31 mouse cellular contexts compared by ENCODE assay signal in the genomic region with DNA sequence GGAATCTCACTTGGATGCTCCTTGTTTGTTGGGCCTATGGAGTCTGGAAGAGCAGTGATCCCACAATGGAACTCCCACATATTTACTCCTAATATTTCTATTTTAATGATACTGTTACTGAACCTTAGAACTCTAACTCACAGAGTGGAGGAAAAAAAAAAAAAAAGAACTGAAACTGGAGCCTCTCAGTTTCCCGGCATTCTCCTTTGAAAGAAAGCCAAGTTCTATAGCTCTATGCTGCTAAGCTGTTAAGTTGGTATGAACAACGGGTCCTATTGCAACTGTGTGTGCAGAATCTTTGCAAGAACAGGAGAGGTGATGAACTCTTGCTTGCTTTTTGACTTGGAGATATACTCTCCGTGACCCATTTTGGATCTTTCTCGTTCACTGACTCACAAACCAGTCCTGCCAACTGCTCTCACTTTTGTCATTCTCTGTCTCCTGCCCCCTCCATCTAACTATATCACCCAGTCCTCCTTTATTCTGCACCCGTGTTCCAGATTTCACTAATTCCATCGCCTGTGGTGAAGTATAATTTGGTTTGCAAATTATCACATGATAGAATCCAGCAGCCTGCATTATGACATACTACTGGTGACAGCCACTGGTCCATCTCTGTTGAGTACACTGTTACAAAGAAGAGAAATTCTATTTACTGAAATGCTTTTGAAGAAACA.
DNase-seq lines count a peak whose midpoint lies in the region; ATAC-seq and TF ChIP-seq lines count a peak whose summit lies in the region.
"Had no signal": no experiment of that assay in that cellular context is flagged by ENCODE, and none has a peak within 500 bp of the region (broad histone marks: within the 10 kb centered on the region; RNA-seq: fewer than 3 reads in every experiment).

No protein-coding gene starts in this region.

- H3K27me3 ChIP-seq in CH12.LX (replicated peaks), result no peaks in the 10 kb centered on the region
- H3K27me3 ChIP-seq in splenic B cell, adult 2 months (ENCODE audit: control insufficient read depth, insufficient read depth, low read length, poor library complexity, severe bottlenecking), result no peaks in the 10 kb centered on the region
- no peaks in the 10 kb centered on the region for H3K27me3 ChIP-seq in hindbrain, embryonic 13.5 days
- H3K27me3 ChIP-seq: embryonic facial prominence, embryonic 13.5 days; forebrain, embryonic 12.5 days; forebrain, embryonic 15.5 days; heart, embryonic 12.5 days; heart, embryonic 15.5 days; hindbrain, embryonic 12.5 days; intestine, embryonic 15.5 days; Patski had no signal

- peaks cover 10 to 25% of the 10 kb centered on the region in 2 experiments for H3K4me1 ChIP-seq in CH12.LX (ENCODE audit: control insufficient read depth in 1 of 2, insufficient read depth in 2 of 2)
- H3K4me1 ChIP-seq in hindbrain, embryonic 13.5 days (replicated peaks), result no peaks in the 10 kb centered on the region
- H3K4me1 ChIP-seq: embryonic facial prominence, embryonic 10.5 days; embryonic facial prominence, embryonic 13.5 days; forebrain, embryonic 12.5 days; heart, embryonic 12.5 days; hindbrain, embryonic 12.5 days; intestine, embryonic 15.5 days had no signal

- no peaks in the 10 kb centered on the region for H3K36me3 ChIP-seq in CH12.LX (replicated peaks in 1 of 2; ENCODE audit: control insufficient read depth in 1 of 2, insufficient read depth in 1 of 2, low read length in 1 of 2)
- H3K36me3 ChIP-seq in splenic B cell, adult 2 months (ENCODE audit: control insufficient read depth, insufficient read depth, low read length, poor library complexity, severe bottlenecking), result no peaks in the 10 kb centered on the region
- H3K36me3 ChIP-seq in hindbrain, embryonic 13.5 days, result no peaks in the 10 kb centered on the region
- H3K36me3 ChIP-seq: embryonic facial prominence, embryonic 10.5 days; embryonic facial prominence, embryonic 13.5 days; forebrain, embryonic 12.5 days; forebrain, embryonic 15.5 days; heart, embryonic 12.5 days; heart, embryonic 15.5 days; hindbrain, embryonic 12.5 days; intestine, embryonic 15.5 days had no signal

- H3K9me3 ChIP-seq in CH12.LX (replicated peaks; ENCODE audit: low read length), result no peaks in the 10 kb centered on the region
- H3K9me3 ChIP-seq in hindbrain, embryonic 13.5 days, result no peaks in the 10 kb centered on the region
- H3K9me3 ChIP-seq: embryonic facial prominence, embryonic 10.5 days; embryonic facial prominence, embryonic 13.5 days; forebrain, embryonic 12.5 days; forebrain, embryonic 15.5 days; heart, embryonic 12.5 days; heart, embryonic 15.5 days; hindbrain, embryonic 12.5 days; intestine, embryonic 15.5 days had no signal

- H3K79me2 ChIP-seq in CH12.LX (replicated peaks; ENCODE audit: control insufficient read depth, extremely low read depth, insufficient read depth, poor library complexity, severe bottlenecking), result no peaks in the 10 kb centered on the region

- ATAC-seq in megakaryocyte, adult 5-6 weeks (ENCODE audit: poor library complexity, severe bottlenecking), result peak; percentile 77
- no peak for ATAC-seq in hindbrain, embryonic 13.5 days (ENCODE audit: low FRiP score)
- ATAC-seq: CD4-positive, CD25-positive, alpha-beta regulatory T cell, adult 4 months; forebrain, embryonic 15.5 days; hindbrain, embryonic 16.5 days; intestine, embryonic 15.5 days; Patski had no signal

- 78% methylated on average over 6 of the region's 6 CpGs for WGBS in hindbrain, embryonic 13.5 days

- H3K9ac ChIP-seq in CH12.LX (ENCODE audit: insufficient read depth, low read depth), result no peak overlapping the region
- H3K9ac ChIP-seq in hindbrain, embryonic 13.5 days, result no peak overlapping the region
- H3K9ac ChIP-seq: embryonic facial prominence, embryonic 13.5 days; forebrain, embryonic 12.5 days; forebrain, embryonic 15.5 days; heart, embryonic 12.5 days; heart, embryonic 15.5 days; hindbrain, embryonic 12.5 days; intestine, embryonic 15.5 days had no signal

- H3K4me2 ChIP-seq in CH12.LX (ENCODE audit: insufficient read depth, low read depth, poor library complexity, severe bottlenecking), result peak overlapping the region; percentile 62
- H3K4me2 ChIP-seq in hindbrain, embryonic 13.5 days, result no peak overlapping the region
- H3K4me2 ChIP-seq: embryonic facial prominence, embryonic 13.5 days; forebrain, embryonic 12.5 days; forebrain, embryonic 15.5 days; heart, embryonic 12.5 days; heart, embryonic 15.5 days; hindbrain, embryonic 12.5 days; intestine, embryonic 15.5 days had no signal

- dilution Hi-C loops in CH12.LX (cut with MboI; ENCODE audit: extremely low pct_ligation_motif_present, extremely low pct_unique_long_range_greater_than_20kb, low sequenced_read_pairs), result no loop called here

- peak overlapping the region; percentile 49 for H3K27ac ChIP-seq in CH12.LX (ENCODE audit: insufficient read depth, low read depth)
- H3K27ac ChIP-seq in hindbrain, embryonic 13.5 days, result no peak overlapping the region
- H3K27ac ChIP-seq: embryonic facial prominence, embryonic 10.5 days; embryonic facial prominence, embryonic 13.5 days; forebrain, embryonic 12.5 days; forebrain, embryonic 15.5 days; gastrocnemius, adult 2 months; heart, embryonic 15.5 days; hindbrain, embryonic 12.5 days; intestine, embryonic 15.5 days had no signal

- in situ Hi-C loops in CH12.LX (cut with MboI; ENCODE audit: low pct_ligation_motif_present, low pct_unique_long_range_greater_than_20kb, low sequenced_read_pairs), result no loop called here

- no peak; the same call in 1 of the 2 replicates for TF ChIP-seq RAD21 in CH12.LX (IDR thresholded peaks at IDR 0.05; ENCODE audit: low read depth, low read length)

- TF ChIP-seq POLR2A in CH12.LX (IDR thresholded peaks at IDR 0.05; ENCODE audit: low read depth, low read length), result 0 out of 2 replicates have a peak, but pooled peaks have one; percentile 22

- no peak for TF ChIP-seq CTCF in CH12.LX (conservative IDR thresholded peaks at IDR 0.05 in 1 of 2, IDR thresholded peaks at IDR 0.05 in 1 of 2; ENCODE audit: low read depth in 2 of 2, low read length in 2 of 2)

- peak overlapping the region in 1 of 3 experiments; percentile 13 for H3K4me3 ChIP-seq in CH12.LX (replicated peaks in 1 of 3; ENCODE audit: low read depth in 2 of 3, low read length in 2 of 3, poor library complexity in 1 of 3)
- H3K4me3 ChIP-seq in hindbrain, embryonic 13.5 days, result no peak overlapping the region
- H3K4me3 ChIP-seq: embryonic facial prominence, embryonic 10.5 days; embryonic facial prominence, embryonic 13.5 days; erythroblast, embryonic 14.5 days; forebrain, embryonic 12.5 days; forebrain, embryonic 15.5 days; gastrocnemius, adult 2 months; heart, embryonic 12.5 days; heart, embryonic 15.5 days; hindbrain, embryonic 12.5 days; intestine, embryonic 15.5 days had no signal

- TF ChIP-seq EP300 in CH12.LX (IDR thresholded peaks at IDR 0.05; ENCODE audit: low read length), result peak; percentile 76

- DNase-seq in CH12.LX (ENCODE audit: extremely low read depth), result peak; percentile 90
- peak; percentile 18 for DNase-seq in Muller cell, postnatal 12 days (ENCODE audit: inconsistent ontology term)
- peak; percentile 27 for DNase-seq in splenic B cell, adult 2 months (ENCODE audit: low read depth, low spot score)
- no peak for DNase-seq in heart, postnatal 4 days
- no peak for DNase-seq in gastrocnemius, postnatal 25 days
- DNase-seq: adrenal gland, postnatal 10 days; adrenal gland, postnatal 36 days; cerebellum, adult 11 months; cerebellum, adult 2 months; cerebellum, adult 9-11 months; cerebellum, postnatal 25 days; gastrocnemius, adult 2 months; gastrocnemius, postnatal 14 days; heart, adult 11 months; heart, postnatal 10 days; heart, postnatal 36 days; kidney, adult 11 months had no signal

TF ChIP-seq in CH12.LX, 34 proteins besides CTCF, POLR2A, EP300 and RAD21:
- TF ChIP-seq TBP (conservative IDR thresholded peaks at IDR 0.05; ENCODE audit: low read depth, low read length), result peak; percentile 57; the same call in 1 of the 2 replicates
- TF ChIP-seq ETS1 (conservative IDR thresholded peaks at IDR 0.05; ENCODE audit: low read depth, low read length), result peak; percentile 70
- peak; percentile 95 for TF ChIP-seq ZNF384 (IDR thresholded peaks at IDR 0.05; ENCODE audit: low read depth, low read length)
- peak; percentile 46; the same call in 1 of the 2 replicates for TF ChIP-seq MAX (IDR thresholded peaks at IDR 0.05; ENCODE audit: low read length)
- no peak for TF ChIP-seq MAZ (IDR thresholded peaks at IDR 0.05; ENCODE audit: low read depth, low read length)
- TF ChIP-seq JUN (IDR thresholded peaks at IDR 0.05; ENCODE audit: insufficient read depth, low read depth, low read length), result no peak; the same call in 1 of the 2 replicates
- TF ChIP-seq ELF1 (IDR thresholded peaks at IDR 0.05; ENCODE audit: low read depth, low read length), result no peak
- TF ChIP-seq ZC3H11A (IDR thresholded peaks at IDR 0.05; ENCODE audit: low read depth, low read length), result no peak
- no peak for TF ChIP-seq UBTF (IDR thresholded peaks at IDR 0.05; ENCODE audit: low read depth, low read length)
- peak; percentile 49; the same call in 1 of the 2 replicates for TF ChIP-seq MEF2A (IDR thresholded peaks at IDR 0.05; ENCODE audit: borderline replicate concordance, low read depth, low read length)
- TF ChIP-seq SMC3 (IDR thresholded peaks at IDR 0.05; ENCODE audit: low read depth, low read length), result no peak
- TF ChIP-seq JUND (conservative IDR thresholded peaks at IDR 0.05; ENCODE audit: low read depth, low read length), result peak; percentile 47
- no peak for TF ChIP-seq USF2 (conservative IDR thresholded peaks at IDR 0.05; ENCODE audit: low read depth, low read length)
- peak; percentile 38; the same call in 1 of the 2 replicates for TF ChIP-seq TCF12 (IDR thresholded peaks at IDR 0.05; ENCODE audit: low read depth, low read length)
- 0 out of 2 replicates have a peak, but pooled peaks have one; percentile 51 for TF ChIP-seq MAFK (IDR thresholded peaks at IDR 0.05; ENCODE audit: insufficient replicate concordance, low read length)
- peak; percentile 86 for TF ChIP-seq BHLHE40 (IDR thresholded peaks at IDR 0.05; ENCODE audit: low read depth, low read length)
- peak; percentile 60; the same call in 1 of the 2 replicates for TF ChIP-seq CHD2 (IDR thresholded peaks at IDR 0.05; ENCODE audit: low read length)
- TF ChIP-seq IRF4 (IDR thresholded peaks at IDR 0.05; ENCODE audit: low read depth, low read length), result peak; percentile 80
- TF ChIP-seq RCOR1 (conservative IDR thresholded peaks at IDR 0.05; ENCODE audit: low read depth, low read length), result no peak
- TF ChIP-seq GABPA (IDR thresholded peaks at IDR 0.05; ENCODE audit: insufficient replicate concordance, low read depth, low read length), result no peak

Comparison
In these comparisons a context has a peak if more than half of its experiments do, and no peak if none do; other contexts are left out.
1. DNase-seq: peak in CH12.LX (single experiment), Muller cell, postnatal 12 days (single experiment) and splenic B cell, adult 2 months (single experiment); none in heart, postnatal 4 days (single experiment) and gastrocnemius, postnatal 25 days (single experiment).